In the genomic region with DNA sequence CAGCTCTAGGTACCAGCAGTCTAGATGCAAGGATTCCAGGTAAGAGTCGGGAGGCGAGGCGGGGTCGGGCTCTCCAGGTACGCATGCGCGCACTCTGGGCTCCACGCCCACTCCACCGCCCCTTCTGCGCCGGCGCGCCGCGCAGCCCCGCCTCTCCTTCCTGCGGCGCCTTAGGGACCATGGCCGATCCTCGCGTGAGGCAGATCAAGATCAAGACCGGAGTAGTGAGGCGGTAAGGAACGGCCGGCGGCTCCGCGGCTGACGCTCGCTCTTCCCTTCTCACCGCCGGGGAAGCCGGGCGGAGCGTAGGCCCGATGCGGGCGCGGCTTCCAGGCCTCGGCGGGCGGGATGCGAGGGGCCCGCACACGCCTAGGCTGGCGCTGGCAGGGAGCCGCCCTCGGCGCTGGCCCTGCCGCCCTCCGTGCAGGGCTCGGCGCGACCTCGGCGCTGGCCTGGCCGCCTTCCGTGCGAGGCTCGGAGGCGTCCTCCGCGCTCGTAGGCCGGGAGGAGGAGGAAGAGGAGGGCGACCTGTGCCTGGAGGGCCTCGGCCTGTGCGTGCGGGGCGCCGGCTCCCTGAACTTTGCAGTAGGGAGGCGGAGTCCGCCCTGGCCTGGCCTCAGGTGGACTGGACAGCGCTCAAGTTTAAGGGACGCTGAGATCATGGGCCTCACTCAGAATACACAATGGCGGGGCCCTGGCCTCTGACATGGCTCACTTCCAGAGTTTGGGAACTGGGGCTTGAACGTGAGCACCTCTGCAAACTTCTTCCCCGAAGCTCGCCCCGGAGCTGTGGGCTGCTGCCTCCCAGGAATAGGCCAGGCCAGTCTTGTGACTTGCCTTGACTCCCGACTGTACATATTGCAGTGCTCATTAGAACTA, we compare ENCODE assay signal across 8 mouse cellular contexts. TPM values are rescaled to one million over a fixed set of nuclear protein-coding genes. Genes with fewer than 3 reads are reported as not detected.
A peak's percentile ranks its signal among the peaks of the same experiment; 100 is the strongest.
DNase-seq lines count a peak whose midpoint lies in the region; ATAC-seq and TF ChIP-seq lines count a peak whose summit lies in the region.

A gene (plus strand): TSS at position 140 of the 879 bp plus-strand sequence.

- no peak for TF ChIP-seq RAD21 in MEL (IDR thresholded peaks at IDR 0.05; ENCODE audit: low read depth, low read length)

- H3K4me2 ChIP-seq in lung, embryonic 16.5 days (ENCODE audit: low read depth, low read length): peak within 1 kb of the TSS; percentile 81

- no peak for TF ChIP-seq EP300 in MEL (IDR thresholded peaks at IDR 0.05; ENCODE audit: low read depth in 1 of 2, low read length in 2 of 2)

- peak within 1 kb of the TSS; percentile 56; the same call in 1 of the 2 replicates for H3K27ac ChIP-seq in MEL (ENCODE audit: control insufficient read depth, low read depth, low read length)
- H3K27ac ChIP-seq in cerebellum, adult 2 months (ENCODE audit: insufficient read depth, low read length): 0 out of 2 replicates have a peak within 1 kb of the TSS, but pooled peaks have one; percentile 44
- H3K27ac ChIP-seq in lung, embryonic 16.5 days (ENCODE audit: low read length): peak within 1 kb of the TSS; percentile 88

- peak; percentile 89 to 95 for ATAC-seq in hematopoietic stem cell, adult 5-6 weeks (replicated peaks in 1 of 2; ENCODE audit: insufficient read depth in 1 of 2, low FRiP score in 2 of 2, low TSS enrichment in 1 of 2, low read depth in 1 of 2, poor library complexity in 2 of 2, severe bottlenecking in 2 of 2)
- peak; percentile 98 for ATAC-seq in lung, embryonic 16.5 days (ENCODE audit: low read depth)

- H3K4me1 ChIP-seq in MEL (ENCODE audit: control insufficient read depth in 1 of 2, insufficient read depth in 2 of 2, low read length in 2 of 2): peaks cover 0 to 14% of the 10 kb centered on the region in 2 experiments
- 0 out of 2 replicates have a peak, but pooled peaks cover 3% of the 10 kb centered on the region for H3K4me1 ChIP-seq in cerebellum, adult 2 months (ENCODE audit: control insufficient read depth, insufficient read depth, low read length)
- H3K4me1 ChIP-seq in lung, embryonic 16.5 days (replicated peaks; ENCODE audit: control insufficient read depth, insufficient read depth, low read length): peaks cover 9% of the 10 kb centered on the region

- H3K36me3 ChIP-seq in MEL (ENCODE audit: control insufficient read depth in 1 of 2, insufficient read depth in 2 of 2, low read length in 2 of 2): peaks cover 0 to 16% of the 10 kb centered on the region in 2 experiments; a peak in 2 of 4 replicates
- no peaks in the 10 kb centered on the region for H3K36me3 ChIP-seq in lung, embryonic 16.5 days (ENCODE audit: control insufficient read depth, insufficient read depth, low read length)

- H3K9me3 ChIP-seq in MEL (replicated peaks; ENCODE audit: insufficient read depth, low read length): no peaks in the 10 kb centered on the region
- no peaks in the 10 kb centered on the region for H3K9me3 ChIP-seq in lung, embryonic 16.5 days (ENCODE audit: control insufficient read depth, low read length)

- TF ChIP-seq POLR2A in MEL (IDR thresholded peaks at IDR 0.05; ENCODE audit: control insufficient read depth in 1 of 2, insufficient read depth in 1 of 2, low read depth in 1 of 2, low read length in 2 of 2, poor library complexity in 1 of 2): peak; percentile 90 to 91; a peak in 3 of 4 replicates
- peak; percentile 80; the same call in 1 of the 2 replicates for TF ChIP-seq POLR2A in cerebellum, adult 2 months (IDR thresholded peaks at IDR 0.05; ENCODE audit: borderline replicate concordance, insufficient read depth, low read length)

- TF ChIP-seq CTCF in MEL (IDR thresholded peaks at IDR 0.05 in 2 of 3, conservative IDR thresholded peaks at IDR 0.05 in 1 of 3; ENCODE audit: control insufficient read depth in 1 of 3, insufficient read depth in 1 of 3, low read depth in 2 of 3, low read length in 3 of 3, poor library complexity in 1 of 3, severe bottlenecking in 1 of 3): no peak
- TF ChIP-seq CTCF in cerebellum, adult 2 months (IDR thresholded peaks at IDR 0.05; ENCODE audit: borderline replicate concordance, insufficient read depth, low read depth, low read length): no peak

- H3K9ac ChIP-seq in MEL (ENCODE audit: control insufficient read depth, low read depth, low read length, poor library complexity, severe bottlenecking): peak within 1 kb of the TSS; percentile 92
- H3K9ac ChIP-seq in lung, embryonic 16.5 days (ENCODE audit: low read length): peak within 1 kb of the TSS; percentile 97

- H3K79me2 ChIP-seq in MEL (ENCODE audit: control insufficient read depth, insufficient read depth, low read length, poor library complexity): peaks cover 33% of the 10 kb centered on the region

- DNase-seq in MEL (ENCODE audit: low read depth, low spot score): peak; percentile 92
- peak; percentile 87 to 90 for DNase-seq in cerebellum, adult 2 months
- peak; percentile 93 for DNase-seq in forelimb bud, embryonic 11.5 days (ENCODE audit: low read depth, low spot score)
- DNase-seq in layer of hippocampus, adult 9-10 months (ENCODE audit: low spot score): peak; percentile 33
- peak; percentile 79 for DNase-seq in ovary, postnatal 10 days (ENCODE audit: low spot score)
- DNase-seq in thymus, postnatal 10 days (ENCODE audit: low spot score in 2 of 2): peak; percentile 79 to 88

- under 1% methylated on average over 81 of the region's 81 CpGs for WGBS in cerebellum, adult 2 months
- under 1% methylated on average over 66 of the region's 81 CpGs for WGBS in lung, embryonic 16.5 days

- H3K27me3 ChIP-seq in MEL (ENCODE audit: control insufficient read depth in 1 of 2, insufficient read depth in 2 of 2, low read length in 2 of 2): no peaks in the 10 kb centered on the region; a peak in 1 of 4 replicates
- no peaks in the 10 kb centered on the region for H3K27me3 ChIP-seq in cerebellum, adult 2 months (ENCODE audit: control insufficient read depth, insufficient read depth, low read length)
- no peaks in the 10 kb centered on the region; the same call in 1 of the 2 replicates for H3K27me3 ChIP-seq in lung, embryonic 16.5 days (ENCODE audit: control insufficient read depth, insufficient read depth, low read depth, low read length)

- H3K4me3 ChIP-seq in MEL (ENCODE audit: control insufficient read depth in 1 of 2, insufficient read depth in 1 of 2, low read depth in 2 of 2, low read length in 2 of 2): peak within 1 kb of the TSS; percentile 76 to 89
- H3K4me3 ChIP-seq in cerebellum, adult 2 months (replicated peaks; ENCODE audit: insufficient read depth, low read depth, low read length): peak within 1 kb of the TSS; percentile 75
- peak within 1 kb of the TSS; percentile 98 for H3K4me3 ChIP-seq in lung, embryonic 16.5 days (ENCODE audit: low read length)

TF ChIP-seq in MEL, 35 proteins besides CTCF, POLR2A, EP300 and RAD21 (continues in another document):
- TF ChIP-seq MXI1 (IDR thresholded peaks at IDR 0.05; ENCODE audit: low read depth, low read length) (peak; percentile 85), ETS1 (IDR thresholded peaks at IDR 0.05; ENCODE audit: low read depth, low read length) (peak; percentile 14; the same call in 1 of the 2 replicates), CHD2 (IDR thresholded peaks at IDR 0.05; ENCODE audit: low read length) (no peak), NRF1 (IDR thresholded peaks at IDR 0.05; ENCODE audit: insufficient read depth, low read depth, low read length, poor library complexity, severe bottlenecking) (peak; percentile 88), GABPA (IDR thresholded peaks at IDR 0.05; ENCODE audit: low read depth, low read length) (no peak), ZKSCAN1 (IDR thresholded peaks at IDR 0.05; ENCODE audit: low read depth, low read length) (no peak), USF1 (IDR thresholded peaks at IDR 0.05; ENCODE audit: low read depth, low read length) (no peak), TAL1 (IDR thresholded peaks at IDR 0.05; ENCODE audit: low read length) (no peak), JUND (IDR thresholded peaks at IDR 0.05; ENCODE audit: low read depth, low read length) (no peak), HCFC1 (IDR thresholded peaks at IDR 0.05; ENCODE audit: low read depth, low read length) (peak; percentile 59), MAX (IDR thresholded peaks at IDR 0.05; ENCODE audit: low read length) (0 out of 2 replicates have a peak, but pooled peaks have one; percentile 15), USF2 (IDR thresholded peaks at IDR 0.05; ENCODE audit: borderline replicate concordance in 1 of 2, insufficient read depth in 1 of 2, low read depth in 1 of 2, low read length in 2 of 2) (no peak), SIN3A (IDR thresholded peaks at IDR 0.05; ENCODE audit: low read length) (peak; percentile 67), ZC3H11A (IDR thresholded peaks at IDR 0.05; ENCODE audit: low read depth, low read length) (no peak), BHLHE40 (IDR thresholded peaks at IDR 0.05; ENCODE audit: borderline replicate concordance, low read depth, low read length) (peak; percentile 59; the same call in 1 of the 2 replicates), UBTF (IDR thresholded peaks at IDR 0.05; ENCODE audit: borderline replicate concordance, insufficient read depth, low read depth, low read length) (no peak), MYC (IDR thresholded peaks at IDR 0.05; ENCODE audit: low read depth, low read length) (no peak), TBP (IDR thresholded peaks at IDR 0.05; ENCODE audit: low read depth, low read length) (peak; percentile 75), KAT2A (conservative IDR thresholded peaks at IDR 0.05; ENCODE audit: low read depth, low read length) (no peak), ELF1 (IDR thresholded peaks at IDR 0.05; ENCODE audit: low read depth, low read length) (no peak), CHD1 (IDR thresholded peaks at IDR 0.05; ENCODE audit: low read depth, low read length) (no peak), SMC3 (IDR thresholded peaks at IDR 0.05; ENCODE audit: low read depth, low read length) (no peak), MAFK (IDR thresholded peaks at IDR 0.05; ENCODE audit: borderline replicate concordance, low read depth, low read length) (no peak), GATA1 (IDR thresholded peaks at IDR 0.05; ENCODE audit: low read depth, low read length) (no peak), MAZ (IDR thresholded peaks at IDR 0.05; ENCODE audit: low read depth, low read length) (no peak), ZMIZ1 (IDR thresholded peaks at IDR 0.05; ENCODE audit: low read depth, low read length) (peak; percentile 79; the same call in 1 of the 2 replicates), POLR2AphosphoS2 (IDR thresholded peaks at IDR 0.05; ENCODE audit: low read length) (peak; percentile 64; the same call in 1 of the 2 replicates), MYB (IDR thresholded peaks at IDR 0.05; ENCODE audit: low read depth, low read length) (no peak)

RNA-seq across cellular contexts. Expression of the gene that starts here (rescaled TPM):
- 263 and 264 TPM in 2 replicates for total RNA-seq in MEL (2012; rRNA removed)
- 100 to 1,000 TPM in 1 of 2 experiments, not detected in 1; 155 TPM for polyA plus RNA-seq in MEL (2012; ENCODE audit: insufficient read depth in 1 of 2, insufficient read length in 2 of 2, low read depth in 1 of 2, low replicate concordance in 2 of 2, missing spikeins in 1 of 2)
- 218 and 276 TPM in 2 replicates for polyA plus RNA-seq in cerebellum, adult 2 months (2012; rRNA removed)
- total RNA-seq in hematopoietic stem cell, adult 5-6 weeks (2017): 151 and 218 TPM in 2 replicates
- 216 and 225 TPM in 2 replicates for polyA plus RNA-seq in lung, embryonic 16.5 days (2015; fragmentation: Nextera tagmentation; extraction: Ambion mirVana)

Comparison
In these comparisons a context has a peak if more than half of its experiments do, and no peak if none do; other contexts are left out.
1. Peak in every context shown above with its lines: DNase-seq, ATAC-seq, H3K4me3 ChIP-seq and H3K27ac ChIP-seq.
2. DNase-seq: peak in every context shown above with its lines; median percentile 93 in forelimb bud, embryonic 11.5 days; 92 in MEL; 88 in cerebellum, adult 2 months; 84 in thymus, postnatal 10 days; 79 in ovary, postnatal 10 days; 33 in layer of hippocampus, adult 9-10 months.